Mouse (Mus musculus) embryo, embryonic 11.5 days (tissue): ENCODE data around the gene Gm49711.

Experiments used
- DNase-seq: peaks from one replicate; pipeline ENCODE4 v3.0.0-alpha.2; 2012; ENCODE audit warnings: low read depth, low spot score

The Gm49711 gene

GRCm38 (mm10) chr16:92057852-92058643 is at the start of gene Gm49711, which contains the start of the genes Mrps6 and Slc5a3:
Gene Gm49711, plus strand, starts transcription at chr16:92058316.
Gene Mrps6, plus strand, starts transcription at chr16:92058270.
Gene Slc5a3, plus strand, starts transcription at chr16:92058322.
- peak; percentile 76 for DNase-seq

DNA sequence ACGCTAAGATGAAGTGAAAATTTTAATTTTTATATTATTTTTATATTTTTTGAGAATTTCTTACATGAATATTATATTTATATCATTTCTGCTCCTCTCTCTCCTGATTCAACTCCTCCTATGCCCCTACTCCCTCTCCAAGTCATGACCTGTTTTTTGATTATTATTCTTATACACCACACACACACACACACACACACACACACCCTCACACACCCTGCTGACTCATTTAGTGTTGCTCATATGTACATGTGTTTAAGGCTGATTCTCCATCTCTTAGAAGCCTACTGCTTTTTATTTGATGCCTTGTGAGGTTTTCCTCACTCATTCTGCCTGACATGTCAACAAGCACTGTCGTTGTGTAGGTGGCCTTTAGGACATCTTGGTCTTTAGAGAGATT is 48.5 kb upstream of the Gm49711 start:
- no peak for DNase-seq

DNA sequence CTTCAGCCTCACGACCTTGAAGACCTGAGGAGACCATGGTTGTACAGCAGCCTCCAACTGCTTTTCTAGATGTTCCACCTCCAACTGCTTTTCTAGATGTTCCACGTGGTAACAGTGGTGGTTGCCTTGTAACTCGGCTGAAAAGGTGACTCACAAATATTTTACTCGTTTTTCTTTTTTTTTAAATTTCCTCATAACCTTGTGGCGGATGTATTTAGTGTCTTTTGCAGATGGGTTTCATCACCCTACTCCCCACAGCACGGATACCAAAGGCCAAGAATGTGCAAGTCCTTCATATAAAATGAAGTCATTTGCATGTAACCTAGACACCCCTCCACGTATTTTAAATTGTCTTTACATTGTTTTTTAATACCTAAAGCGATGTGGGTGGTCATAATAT is 41.3 kb upstream of the Gm49711 start:
- DNase-seq: no peak

- peak; percentile 31 for DNase-seq
Observed at GRCm38 (mm10) chr16:92019141-92020118, 38.7 kb upstream of the Gm49711 start.

GRCm38 (mm10) chr16:92021656-92022400 is 36.3 kb upstream of the Gm49711 start:
- no peak for DNase-seq

- DNase-seq: no peak
Observed at GRCm38 (mm10) chr16:92022494-92023283, 35.4 kb upstream of the Gm49711 start.

- no peak for DNase-seq
Observed at GRCm38 (mm10) chr16:92033286-92033685, 24.8 kb upstream of the Gm49711 start.

DNA sequence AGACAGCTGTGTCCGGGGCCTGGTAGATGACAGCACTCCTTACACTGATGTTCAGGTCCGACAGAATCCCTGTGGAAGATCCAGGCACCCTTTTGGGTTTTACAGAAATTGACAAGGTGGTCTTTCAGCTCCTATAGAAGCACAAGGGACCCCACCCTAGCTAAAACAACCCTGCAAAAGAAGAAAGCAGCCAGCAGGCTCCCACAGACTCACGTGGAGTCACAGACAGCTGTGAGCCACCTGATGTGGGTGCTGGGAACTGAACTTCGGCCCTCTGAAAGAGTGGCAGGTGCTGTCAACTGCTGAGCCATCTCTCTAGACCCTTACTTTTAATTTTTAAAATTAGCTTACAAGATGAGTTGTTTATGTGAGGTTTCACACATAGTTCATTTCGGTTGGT is 23.4 kb upstream of the Gm49711 start:
- DNase-seq: no peak

DNA sequence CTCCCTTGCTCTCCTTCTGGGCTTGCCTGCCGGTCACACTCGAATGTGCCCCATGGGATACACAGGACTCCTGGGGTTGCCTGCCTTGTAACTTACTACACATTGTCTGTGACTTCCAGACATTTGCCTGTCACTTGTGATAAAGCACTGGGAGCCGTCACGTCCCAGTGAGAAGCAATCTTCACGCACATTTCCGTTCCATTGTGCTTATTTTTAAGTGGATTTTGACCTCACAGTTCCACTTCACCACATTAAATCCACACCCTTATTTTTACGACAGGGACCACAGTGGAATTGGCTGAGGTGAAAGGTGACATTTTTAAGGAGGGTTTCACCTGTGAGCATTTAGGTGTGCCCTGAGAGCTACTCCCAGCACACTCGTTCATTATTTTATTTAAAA is 21.4 kb upstream of the Gm49711 start:
- no peak for DNase-seq

GRCm38 (mm10) chr16:92037891-92038607 is 20.1 kb upstream of the Gm49711 start:
- DNase-seq: no peak

DNA sequence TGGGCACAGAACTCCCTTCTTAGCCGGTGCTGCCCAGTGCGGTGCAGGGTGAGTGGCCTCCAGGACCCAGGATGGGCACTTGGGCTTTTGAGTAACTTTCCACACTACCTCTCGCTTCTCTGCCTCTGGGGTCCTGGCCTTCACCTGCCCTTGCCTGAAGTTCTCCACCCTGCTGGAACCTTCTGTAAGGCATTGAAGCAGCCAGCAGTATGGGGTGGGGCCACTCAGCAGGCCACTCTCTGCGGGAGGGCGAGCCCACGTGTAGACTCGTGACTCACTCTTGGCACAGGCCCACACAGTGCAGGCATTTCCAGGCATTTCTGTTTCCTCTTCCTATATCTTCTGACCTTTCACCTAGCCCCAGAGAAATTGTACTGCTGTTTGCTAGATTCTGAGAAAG is 18.7 kb upstream of the Gm49711 start:
- DNase-seq: no peak

DNA sequence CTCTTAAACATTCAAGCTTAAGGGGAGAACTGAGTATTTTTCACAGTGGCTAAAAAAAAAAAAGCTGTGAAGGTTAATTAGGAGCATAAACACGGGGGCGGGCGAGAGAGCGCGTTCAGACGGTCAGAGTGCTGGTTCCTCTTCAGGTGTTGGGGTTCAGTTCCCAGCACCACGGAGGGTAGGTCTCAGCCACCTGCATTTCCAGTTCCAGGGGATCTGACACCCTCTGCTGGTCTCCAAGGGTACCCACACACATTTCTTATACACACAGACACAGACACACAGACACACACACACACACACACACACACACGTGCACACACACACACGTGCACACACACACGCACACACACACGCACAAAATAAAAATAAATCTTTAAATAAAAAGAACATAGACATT is 18.1 kb upstream of the Gm49711 start:
- DNase-seq: no peak

- no peak for DNase-seq
Observed at GRCm38 (mm10) chr16:92051777-92052310, 6.3 kb upstream of the Gm49711 start.

DNA sequence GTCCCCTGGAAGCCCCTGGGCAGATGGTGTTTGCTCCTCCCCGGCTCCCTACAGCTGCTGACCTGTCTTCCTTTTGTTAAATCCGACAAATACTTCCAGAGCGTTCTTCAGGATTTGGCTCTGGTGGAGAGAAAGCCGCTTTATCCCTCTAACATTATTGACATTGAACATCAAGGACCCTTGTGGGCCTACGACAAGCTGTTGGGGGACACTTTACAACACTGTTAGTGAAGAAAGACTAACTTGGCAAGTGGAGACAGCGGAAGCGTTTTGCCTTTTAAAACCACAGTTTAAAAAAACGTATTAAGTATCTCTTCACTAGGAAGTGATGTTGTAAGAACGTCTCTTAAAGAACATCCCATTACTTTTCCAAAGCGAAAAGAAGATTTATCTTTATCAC is 5.5 kb upstream of the Gm49711 start:
- no peak for DNase-seq

DNA sequence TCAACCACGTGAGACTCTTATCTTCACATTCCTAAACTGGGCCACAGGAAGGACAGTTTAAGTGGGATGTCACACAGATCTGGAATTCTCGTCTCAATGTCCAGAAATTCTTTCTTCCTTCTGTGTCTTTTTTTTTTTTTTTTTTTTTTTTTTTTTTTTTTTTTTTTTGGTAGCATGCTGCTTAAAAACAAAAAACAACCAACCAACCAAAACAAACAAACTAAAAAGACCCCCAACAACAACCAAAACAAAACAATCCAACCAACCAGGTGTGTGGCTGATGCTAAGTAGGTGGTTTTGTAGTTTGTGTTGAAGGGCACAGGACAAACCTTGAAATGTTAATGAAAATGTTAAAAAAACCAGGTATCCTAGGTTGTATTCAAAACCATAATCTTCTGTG is 1.4 kb upstream of the Gm49711 start:
- DNase-seq: no peak

DNA sequence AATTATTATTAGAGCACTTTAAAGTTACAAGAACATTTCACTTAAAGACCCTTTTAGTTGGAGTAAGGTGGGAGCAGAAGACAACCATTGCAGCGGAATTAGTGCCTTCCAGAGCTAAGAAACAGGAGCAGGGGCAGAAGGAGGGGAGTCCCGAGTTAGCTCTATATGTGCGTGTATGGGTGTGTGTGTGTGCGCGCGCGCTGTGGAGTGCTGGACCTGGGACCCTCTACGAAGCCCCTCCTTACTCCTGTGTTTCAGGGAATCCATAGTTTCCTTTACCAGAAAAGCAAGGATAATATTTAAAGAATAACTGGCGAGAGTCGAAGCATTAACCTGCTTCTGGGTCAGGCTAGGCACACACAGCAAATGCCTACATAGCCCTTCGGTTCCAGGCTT is 662 bp upstream of the Gm49711 start:
- no peak for DNase-seq

- DNase-seq: no peak
Observed at GRCm38 (mm10) chr16:92058644-92059620, 816 bp downstream of the Gm49711 start.

GRCm38 (mm10) chr16:92060213-92060612 is 2.1 kb downstream of the Gm49711 start:
- DNase-seq: no peak

- DNase-seq: no peak
Observed at GRCm38 (mm10) chr16:92061586-92061985, 3.5 kb downstream of the Gm49711 start.
